Mouse (Mus musculus) kidney, adult 18-20 months (tissue): ENCODE measurements around the gene Zbtb8a.

Source experiments
- DNase-seq: peaks from one replicate; pipeline ENCODE4 v3.0.0; 2021

Gene Zbtb8a

DNA sequence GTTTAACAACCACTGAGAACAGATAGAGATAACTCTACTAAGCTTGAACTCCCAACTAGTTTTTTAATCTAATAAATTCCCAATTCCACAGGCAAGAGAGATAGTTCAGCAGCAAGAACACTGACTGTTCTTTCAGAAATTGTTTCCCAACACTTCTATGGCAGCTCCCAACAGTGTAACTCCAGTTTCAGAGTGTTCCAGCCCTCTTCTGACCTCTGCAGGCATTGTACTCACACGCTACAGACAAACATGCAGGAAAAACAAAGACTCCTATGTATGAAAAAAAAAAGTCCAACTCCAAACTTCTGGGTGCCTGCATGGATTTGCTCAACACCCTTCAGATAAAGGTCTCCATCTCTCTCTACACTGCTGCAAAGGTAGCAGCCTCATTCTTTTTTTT is 45.1 kb downstream of the Zbtb8a start:
- DNase-seq: no peak

DNA sequence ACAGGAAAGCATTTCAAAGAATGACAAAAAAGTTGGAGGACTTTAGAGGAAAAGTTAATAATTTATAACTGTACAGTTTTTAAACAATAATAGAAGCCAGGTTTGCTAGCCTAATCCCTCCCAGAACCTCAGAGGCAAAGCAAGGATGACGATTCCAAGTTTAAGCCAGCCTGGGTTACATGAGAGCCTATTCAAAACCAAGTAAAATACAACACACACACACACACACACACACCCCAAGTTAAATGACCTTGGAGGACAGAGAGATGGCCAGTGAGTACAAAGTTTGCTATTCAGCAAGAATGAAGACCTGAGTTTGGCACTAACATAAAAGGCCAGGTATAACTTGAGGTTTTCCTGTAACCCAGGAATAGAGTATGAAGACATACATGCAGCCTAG is 51.7 kb downstream of the Zbtb8a start:
- no peak for DNase-seq

DNA sequence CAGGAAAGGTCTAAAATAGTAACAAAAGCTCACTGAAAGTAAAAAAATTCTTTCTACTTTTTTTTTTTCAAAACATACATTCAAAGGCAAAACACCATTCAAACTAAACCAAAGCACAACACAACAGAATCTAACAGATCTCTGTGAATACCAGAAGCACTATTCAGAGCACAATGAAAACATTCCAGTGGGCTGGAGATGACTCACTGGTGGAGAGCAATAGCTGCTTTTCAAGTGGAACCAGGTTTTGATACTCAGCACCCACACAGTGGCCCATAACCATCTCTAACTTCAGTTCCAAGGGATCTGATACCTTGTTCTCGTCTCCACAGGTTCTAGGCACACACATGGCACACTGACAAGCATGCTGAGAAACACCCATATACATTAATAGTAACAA is 53.2 kb downstream of the Zbtb8a start:
- DNase-seq: no peak

DNA sequence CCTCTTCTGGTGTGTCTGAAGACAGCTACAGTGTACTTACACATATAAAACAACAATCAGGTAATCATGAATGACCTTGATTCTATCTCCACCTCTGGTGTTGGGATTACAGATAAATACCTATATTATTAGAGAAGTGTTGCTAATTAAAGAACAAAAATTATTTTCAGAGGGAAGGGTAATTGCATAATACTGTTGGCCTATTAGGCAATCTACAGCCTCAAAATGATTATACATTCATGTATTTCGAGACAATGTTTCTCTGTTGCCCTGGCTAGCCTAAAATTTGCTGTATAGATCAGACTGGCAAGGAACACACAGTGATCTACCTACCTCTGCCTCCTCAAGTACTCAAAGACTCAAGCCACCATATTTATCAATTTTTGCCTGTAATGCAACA is 54.4 kb downstream of the Zbtb8a start:
- DNase-seq: no peak

DNA sequence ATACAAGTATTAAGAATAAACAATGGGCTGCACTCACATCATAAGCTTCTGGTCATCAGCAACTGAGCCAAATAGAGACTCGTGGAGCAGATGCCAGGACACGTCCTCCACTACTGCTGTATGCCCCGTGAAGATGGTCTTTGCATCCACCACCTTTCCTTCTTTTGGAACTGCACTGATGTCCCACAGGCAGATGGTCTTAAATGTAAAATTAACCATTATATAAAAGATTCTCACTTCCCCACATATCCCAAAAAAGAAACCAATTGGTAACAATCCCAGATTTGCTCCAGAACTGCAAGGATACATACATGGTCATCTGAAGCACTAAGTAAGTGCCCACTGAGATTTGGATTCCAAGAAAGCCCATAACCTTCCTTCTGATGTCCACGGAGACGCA is 55.9 kb downstream of the Zbtb8a start:
- no peak for DNase-seq

DNA sequence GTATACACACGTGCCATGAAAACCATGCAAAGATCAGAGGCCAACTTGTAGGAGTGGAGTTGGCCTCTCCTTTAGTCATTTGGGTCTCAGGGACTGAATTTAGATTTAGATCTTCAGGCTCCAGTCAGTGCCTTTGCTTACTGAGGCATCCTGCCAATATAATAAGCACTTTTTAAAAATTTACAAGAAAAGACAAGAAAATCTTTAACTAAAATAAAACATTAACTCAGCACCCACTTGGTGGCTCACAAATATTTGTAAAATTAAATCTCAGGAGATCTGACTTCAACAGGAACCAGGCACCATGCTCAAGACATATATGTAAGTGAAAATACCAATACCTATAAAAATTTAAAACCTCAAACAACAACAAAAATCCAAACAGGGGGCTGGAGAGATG is 57.0 kb downstream of the Zbtb8a start:
- DNase-seq: no peak

DNA sequence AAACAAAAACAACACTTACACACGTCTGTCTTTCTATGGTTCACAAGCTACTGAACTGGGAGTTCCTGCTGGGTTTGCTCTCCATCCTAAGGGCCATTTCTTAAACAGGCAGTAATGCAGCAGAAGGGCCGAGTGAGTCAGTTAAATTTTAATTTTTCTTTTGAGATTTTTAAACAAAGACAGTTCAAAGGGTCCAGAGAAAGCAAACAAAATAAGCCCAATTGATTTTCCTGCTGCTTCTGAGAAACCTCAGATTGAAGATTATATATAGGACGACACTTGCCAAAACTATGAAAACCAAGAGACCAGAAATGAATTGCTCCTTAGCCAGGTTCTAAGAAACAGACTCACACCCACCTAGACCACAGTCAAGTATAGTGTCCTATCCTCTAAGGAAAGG is 64.0 kb downstream of the Zbtb8a start:
- DNase-seq: no peak

DNA sequence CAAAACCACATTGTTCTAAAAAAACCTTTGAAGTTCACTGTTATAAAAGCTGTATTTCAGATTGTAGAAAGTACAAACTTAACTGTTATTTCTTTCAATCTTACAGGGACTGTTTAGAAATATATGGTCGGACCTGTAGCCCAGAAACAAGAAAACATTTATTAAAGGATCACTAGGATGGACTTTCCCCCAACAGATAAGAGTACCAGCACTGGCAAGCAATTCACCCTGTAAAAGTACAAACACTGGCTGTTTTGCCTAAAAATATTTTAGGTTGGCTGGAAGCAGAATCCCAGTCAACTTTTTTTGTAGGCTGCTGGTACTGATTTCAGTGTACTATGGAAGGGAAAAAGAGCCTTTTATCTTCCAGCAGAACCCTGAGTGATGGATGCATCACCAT is 70.0 kb downstream of the Zbtb8a start:
- no peak for DNase-seq

DNA sequence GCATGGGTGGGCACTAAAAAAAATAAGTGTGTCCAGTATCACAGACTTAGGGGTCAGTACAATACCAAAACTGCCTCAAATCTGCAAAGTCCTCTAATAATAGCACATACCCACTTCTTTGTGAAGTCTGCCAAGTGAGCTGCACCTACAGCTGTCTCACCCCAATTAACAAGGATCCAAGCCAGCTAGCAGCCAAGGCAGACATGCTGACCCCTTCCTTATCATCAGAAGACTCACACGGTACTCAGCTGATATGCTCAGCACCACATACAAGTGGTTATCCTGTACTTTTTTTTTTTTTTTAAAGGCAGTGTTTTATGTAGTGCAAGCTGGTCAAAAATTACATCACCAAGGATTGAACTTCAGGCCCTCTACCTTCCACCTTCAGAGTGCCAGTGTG is 73.6 kb downstream of the Zbtb8a start:
- no peak for DNase-seq

DNA sequence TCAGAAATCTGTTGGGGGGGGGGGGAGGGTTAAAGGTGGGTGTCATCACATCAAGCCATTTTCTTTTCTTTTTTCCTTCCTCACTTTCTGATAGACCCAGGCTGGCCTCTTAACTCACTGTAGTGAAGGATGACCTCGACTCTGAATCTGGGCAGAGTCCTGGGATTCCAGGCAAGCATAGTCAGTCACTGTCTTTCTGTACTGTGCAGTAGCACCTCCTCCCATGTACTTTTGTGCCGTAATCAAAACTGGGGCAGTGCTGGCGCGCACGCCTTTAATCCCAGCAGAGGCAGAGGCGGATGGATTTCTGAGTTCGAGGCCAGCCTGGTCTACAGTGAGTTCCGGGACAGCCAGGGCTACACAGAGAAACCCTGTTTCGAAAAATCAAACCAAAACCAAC is 74.1 kb downstream of the Zbtb8a start:
- DNase-seq: no peak
